Mouse (Mus musculus): ENCODE measurements around the gene Plekhg5. TPM values are rescaled to one million over a fixed set of nuclear protein-coding genes. Genes with fewer than 3 reads are reported as not detected.

Gene Plekhg5
- total RNA-seq, 2 experiments from 2014 or later, result 14.7 to 22.0 TPM

DNA sequence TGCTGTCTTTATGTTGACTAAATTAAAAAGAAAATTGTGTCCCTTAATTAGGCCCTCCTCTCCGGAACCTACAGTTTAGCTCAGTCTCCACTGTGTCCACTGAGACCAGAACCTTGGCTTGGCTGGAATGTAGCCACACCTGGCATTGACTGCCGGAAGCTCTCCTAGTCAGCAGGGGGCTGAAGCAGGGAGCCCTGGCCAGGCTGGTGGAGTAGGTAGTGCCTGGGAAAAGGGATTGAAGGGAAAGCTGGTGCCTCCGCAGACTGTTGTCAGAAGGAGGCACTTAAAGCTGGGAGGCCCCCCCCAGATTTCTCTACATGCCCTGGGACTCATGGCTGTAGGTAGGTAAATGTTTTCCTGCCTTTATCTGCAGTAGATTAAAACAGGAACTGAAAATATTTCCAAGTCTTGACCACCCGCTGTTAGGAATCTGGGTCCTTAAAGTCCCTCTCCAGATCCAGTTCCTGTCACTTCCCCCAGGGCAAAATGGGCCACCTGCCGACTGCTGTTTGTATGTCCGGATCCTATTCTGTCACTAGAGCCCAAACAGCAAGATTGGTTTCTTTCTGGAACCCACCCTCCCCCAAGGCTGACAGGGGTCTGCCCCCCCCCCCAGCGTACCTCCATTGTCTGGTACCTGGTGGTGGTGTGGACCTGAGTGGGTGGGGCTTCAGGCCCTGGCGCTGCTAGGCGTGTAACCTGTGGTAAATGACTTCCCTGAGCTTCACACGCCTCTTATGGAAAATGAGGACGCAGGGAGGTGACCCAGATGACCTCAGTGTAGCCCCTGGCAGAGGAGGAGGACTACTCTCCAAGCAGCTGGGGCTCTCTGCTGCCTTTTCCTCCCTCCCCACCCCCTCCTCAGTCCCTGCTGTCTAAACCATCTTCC is 25.9 kb downstream of the Plekhg5 start:
- DNase-seq, result no peak

DNA sequence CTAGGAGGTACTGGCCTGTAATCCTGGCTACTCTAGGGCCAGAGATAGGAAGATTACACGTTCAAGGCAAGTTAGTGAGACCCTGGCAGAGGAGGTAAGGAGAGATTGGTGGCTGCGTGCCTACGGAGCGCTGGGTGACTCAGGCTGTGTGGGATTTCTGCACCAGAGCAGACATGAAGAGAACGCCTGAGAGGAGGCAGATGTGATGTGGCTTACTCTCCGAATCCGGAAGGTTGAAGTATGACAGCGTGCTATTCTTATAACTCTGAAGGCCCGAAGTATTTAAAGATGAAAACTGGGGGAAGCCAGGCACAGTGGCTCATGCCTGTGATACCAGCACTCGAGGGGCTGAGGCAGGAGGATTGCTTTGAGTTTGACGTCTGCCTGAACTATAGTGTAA is 28.2 kb downstream of the Plekhg5 start:
- DNase-seq, result peak; percentile 3

DNA sequence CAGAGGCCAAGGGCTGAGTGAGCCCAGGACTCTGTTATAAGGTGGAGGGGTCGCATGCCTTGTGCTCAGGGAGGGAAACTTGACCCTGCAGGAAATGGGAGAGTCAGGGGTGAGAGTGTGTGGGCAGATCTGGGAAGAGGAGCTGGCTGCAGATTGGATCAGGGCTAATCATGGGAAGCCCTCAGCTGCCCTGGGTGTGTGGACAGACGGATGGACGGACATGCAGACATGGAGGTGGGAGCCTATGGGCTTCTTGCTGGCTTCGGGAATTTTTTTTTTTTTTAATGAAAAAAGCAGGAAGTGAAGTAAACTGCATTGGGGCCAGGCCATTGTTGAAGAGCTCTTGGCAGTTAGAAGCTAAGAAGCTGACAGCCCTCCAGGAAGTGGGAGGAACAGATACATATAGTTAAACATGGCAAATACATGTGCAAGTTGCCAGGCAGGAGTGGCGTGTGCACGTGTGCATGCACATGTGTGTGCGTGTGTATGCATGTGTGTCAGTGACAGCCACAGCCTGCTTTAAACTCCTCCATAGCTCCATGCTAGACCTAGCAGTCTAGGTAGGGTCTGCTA is 28.9 kb downstream of the Plekhg5 start:
- DNase-seq, result peak; percentile 2

DNA sequence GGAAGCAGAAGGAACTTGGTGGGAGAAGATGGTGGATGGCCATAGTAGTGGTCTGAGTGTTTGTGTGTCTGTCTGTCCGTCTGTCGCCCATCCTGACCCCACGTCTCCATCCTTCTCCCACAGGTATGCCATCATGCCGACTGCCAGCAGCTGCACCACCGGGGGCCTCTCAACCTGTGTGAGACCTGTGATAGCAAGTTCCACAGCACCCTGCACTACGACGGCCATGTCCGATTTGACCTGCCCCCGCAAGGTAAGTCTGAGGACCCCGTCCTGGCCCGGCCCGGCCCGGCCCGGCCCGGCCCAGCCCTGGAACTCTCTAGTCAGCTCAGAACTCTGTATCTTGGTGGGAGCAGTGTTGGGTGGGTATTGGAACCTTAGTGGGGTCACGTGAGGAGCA is 29.6 kb downstream of the Plekhg5 start:
- no peak for DNase-seq

DNA sequence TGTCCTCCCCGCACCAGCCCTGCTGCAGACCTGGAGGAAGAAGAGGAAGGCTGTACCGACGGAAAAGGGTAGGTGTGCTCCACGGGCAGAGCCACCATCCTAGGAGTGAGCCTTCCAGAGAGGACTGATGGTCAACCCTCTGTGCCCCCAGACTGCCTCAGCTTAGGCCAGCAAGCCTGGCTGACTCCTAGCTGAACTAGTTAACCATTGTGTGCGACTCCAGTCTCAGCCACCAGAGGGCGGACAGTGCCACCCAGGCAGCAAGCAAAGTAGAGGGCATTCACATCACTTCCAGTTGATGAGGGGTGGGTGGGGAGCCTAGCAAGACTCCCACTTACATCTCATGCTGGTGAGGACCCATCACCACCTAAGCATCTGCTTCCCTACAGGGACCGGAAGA is 30.7 kb downstream of the Plekhg5 start:
- peak; percentile 81 for DNase-seq

DNA sequence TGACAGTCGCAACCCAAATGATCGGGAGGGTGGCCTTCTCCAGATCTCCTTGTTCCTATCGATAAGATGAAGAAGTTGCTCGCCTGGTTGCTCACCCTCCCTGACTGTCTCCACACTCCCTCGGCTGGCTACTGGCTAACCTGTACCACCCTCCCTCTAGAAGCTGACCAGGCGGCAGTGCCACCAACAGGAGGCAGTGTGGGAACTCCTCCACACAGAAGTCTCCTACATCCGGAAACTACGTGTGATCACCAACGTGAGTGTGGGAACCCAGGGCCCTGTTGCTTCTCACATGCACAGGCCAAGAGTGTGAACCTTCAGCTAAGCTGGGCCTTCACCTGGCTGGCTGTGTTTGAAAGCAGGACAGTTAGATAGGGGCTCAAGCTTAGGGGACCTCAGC is 34.4 kb downstream of the Plekhg5 start:
- DNase-seq, result no peak

DNA sequence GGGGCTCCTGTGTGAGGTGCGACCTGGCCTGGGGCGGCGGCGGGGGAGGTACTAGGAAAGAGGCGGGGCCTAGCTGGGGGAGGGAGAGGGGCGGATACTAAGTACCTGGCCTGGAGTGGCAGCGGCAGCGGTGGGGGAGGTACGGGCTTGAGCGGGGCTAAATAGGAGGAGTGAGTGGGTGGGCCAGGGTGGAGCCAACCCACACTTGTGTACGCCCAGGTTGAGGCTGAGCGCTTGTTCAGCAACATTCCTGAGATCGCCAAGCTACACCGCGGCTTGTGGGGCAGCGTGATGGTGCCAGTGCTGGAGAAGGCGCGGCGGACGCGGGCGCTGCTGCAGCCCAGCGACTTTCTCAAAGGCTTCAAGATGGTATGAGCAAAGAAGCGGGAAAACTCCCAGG is 35.2 kb downstream of the Plekhg5 start:
- DNase-seq, result no peak

DNA sequence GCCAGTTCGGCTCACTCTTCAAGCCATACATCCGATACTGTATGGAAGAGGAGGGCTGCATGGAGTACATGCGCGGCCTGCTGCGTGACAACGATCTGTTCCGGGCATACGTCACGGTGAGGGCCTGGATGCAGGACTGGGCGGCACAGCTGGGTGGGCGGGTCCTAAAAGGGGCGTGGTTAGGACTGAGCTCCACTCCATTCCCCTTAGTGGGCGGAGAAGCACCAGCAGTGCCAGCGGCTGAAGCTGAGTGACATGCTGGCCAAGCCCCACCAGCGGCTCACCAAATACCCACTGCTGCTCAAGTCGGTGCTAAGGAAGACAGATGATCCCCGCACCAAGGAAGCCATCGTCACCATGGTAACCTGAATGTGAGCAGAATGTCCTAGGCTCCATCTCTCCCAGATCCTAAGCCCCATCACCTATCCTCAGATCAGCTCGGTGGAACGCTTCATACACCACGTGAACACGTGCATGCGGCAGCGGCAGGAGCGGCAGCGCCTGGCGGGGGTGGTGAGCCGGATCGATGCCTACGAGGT is 35.7 kb downstream of the Plekhg5 start:
- no peak for DNase-seq

DNA sequence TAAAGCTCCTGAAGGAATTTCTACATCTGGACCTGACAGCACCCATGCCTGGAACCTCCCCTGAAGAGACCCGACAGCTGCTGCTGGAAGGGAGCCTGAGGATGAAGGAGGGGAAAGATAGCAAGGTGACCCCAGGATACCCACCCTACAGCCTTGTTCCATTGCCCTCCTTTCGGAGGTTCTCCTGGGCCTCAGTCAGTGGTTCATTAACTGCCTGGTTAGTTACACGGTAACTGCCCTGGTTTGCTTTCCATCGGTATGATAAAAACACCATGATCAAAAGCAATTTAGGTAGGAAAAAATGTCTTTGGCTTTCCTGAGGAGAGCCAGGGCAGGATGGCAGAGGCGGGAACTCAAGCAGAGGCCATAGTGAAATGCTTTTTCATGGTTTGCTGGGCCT is 36.4 kb downstream of the Plekhg5 start:
- no peak for DNase-seq

DNA sequence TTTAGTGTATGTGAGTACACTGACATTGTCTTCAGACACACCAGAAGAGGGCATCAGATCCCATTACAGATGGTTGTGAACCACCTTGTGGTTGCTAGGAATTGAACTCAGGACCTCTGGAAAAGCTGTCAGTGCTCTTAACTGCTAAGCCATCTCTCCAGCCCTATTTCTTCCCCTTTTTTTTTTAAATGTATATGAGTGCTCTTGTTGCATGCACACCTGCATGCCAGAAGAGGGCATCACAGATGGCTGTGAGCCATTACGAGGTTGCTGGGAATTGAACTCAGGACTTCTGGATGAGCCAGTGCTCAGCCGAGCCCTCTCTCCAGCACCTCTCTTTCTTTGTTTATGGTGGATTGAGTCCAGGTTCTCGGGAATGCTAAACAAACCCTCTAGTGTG is 37.2 kb downstream of the Plekhg5 start:
- no peak for DNase-seq

DNA sequence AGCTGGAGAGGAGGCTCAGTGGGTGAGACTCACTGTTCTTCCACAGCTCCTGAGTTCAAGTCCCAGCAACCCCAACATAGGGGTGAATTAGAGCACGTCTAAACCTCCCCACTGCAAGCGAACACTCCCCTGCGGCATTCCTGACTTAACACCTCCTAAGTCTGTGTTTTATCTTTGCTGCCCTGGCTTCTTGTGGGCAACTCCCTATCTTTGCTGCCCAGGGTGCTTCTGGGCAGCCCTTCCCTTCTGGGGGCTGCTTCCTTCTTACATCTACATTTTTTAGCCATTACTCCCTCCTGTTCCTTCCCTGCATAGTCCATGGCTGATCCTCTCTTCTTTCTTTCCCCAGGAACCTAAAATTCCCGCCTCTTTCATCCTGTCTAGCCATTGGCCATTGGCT is 38.4 kb downstream of the Plekhg5 start:
- DNase-seq, result no peak

DNA sequence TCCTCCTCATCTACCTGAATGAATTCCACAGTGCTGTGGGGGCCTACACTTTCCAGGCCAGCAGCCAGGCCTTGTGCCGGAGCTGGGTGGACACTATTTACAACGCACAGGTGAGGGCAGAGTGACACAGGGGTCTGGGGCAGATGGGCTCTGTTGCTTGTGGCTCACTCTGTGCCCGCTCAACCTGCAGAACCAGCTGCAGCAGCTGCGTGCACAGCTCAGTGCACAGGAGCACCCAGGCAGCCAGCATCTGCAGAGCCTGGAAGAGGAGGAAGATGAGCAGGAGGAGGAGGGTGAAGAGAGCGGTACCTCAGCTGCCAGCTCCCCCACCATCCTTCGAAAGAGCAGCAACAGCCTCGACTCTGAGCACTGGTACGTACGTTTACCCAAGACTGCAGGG is 40.0 kb downstream of the Plekhg5 start:
- DNase-seq, result no peak

DNA sequence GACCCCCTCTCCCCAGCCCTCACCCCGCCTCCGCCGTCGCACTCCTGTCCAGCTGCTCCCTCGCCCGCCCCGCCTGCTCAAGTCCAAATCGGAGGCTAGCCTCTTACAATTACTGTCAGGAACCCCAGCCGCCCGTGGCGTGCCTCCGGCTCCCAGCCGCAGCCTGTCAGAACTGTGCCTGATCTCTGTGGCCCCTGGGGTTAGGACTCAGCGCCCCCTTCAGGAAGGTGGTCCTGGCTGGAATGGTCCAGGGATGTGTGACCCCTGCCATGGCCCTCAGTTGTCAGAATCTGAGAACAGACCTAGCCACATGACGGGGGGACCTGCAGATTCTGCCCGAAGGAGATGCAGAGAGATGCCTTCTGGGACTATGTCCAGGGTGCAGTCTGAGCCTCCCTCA is 41.8 kb downstream of the Plekhg5 start:
- DNase-seq, result no peak

DNA sequence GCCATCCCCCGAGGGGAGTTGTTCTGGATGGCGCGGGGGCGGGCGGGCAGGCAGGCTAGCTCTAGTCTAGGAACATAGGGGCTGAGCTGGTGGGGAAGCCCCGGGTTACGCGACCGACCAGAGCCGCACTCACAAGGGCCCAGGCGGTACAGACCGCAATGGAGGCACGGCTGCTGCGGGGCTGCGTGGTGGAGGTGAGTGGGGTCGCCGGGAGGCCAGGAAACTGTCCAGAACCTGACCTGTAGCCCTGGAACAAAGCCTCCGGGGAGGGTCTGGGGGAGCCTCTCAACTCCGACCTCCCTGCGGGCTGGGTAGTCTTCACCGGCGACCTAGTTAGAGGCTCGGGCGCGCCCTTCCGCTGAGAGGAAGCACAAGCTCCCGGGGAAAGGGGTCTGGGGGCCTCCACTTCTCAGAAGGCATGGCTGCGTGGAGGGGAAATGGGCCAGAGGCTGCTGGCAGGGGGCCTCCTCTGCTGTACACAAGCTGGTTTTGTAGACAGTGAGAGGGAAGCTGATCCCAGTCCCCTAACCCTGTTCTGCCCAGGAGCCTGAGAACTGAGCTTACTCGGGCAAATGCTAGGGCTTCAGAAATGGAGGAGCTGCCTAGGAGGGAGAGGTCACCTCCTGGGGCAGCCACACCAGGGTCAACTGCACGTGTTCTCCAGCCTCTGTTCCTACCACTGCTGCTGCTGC is 43.8 kb downstream of the Plekhg5 start, which contains the start of gene Tnfrsf25:
Tnfrsf25 (plus strand) TSS at position 14 of the 692 bp plus-strand sequence.
- DNase-seq, result no peak

DNA sequence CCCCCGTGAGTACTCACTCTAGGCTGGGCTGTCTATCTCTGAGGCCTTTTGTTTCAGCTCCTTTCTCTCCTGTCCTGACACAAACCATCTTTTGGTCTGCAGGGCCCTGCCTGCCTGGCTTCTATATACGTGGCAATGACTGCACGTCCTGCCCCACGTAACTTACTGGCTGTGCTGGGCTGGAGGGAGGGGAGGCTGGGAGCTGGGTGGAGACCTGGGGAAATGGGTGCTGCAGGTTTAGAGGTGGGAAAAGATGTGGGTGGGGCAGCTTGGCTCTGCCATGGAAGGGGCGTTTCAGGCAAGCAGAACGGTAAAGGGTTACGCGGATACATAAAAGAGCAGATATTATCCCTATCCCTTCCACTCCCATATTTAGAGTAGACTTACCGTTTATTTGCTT is 45.2 kb downstream of the Plekhg5 start:
- no peak for DNase-seq

DNA sequence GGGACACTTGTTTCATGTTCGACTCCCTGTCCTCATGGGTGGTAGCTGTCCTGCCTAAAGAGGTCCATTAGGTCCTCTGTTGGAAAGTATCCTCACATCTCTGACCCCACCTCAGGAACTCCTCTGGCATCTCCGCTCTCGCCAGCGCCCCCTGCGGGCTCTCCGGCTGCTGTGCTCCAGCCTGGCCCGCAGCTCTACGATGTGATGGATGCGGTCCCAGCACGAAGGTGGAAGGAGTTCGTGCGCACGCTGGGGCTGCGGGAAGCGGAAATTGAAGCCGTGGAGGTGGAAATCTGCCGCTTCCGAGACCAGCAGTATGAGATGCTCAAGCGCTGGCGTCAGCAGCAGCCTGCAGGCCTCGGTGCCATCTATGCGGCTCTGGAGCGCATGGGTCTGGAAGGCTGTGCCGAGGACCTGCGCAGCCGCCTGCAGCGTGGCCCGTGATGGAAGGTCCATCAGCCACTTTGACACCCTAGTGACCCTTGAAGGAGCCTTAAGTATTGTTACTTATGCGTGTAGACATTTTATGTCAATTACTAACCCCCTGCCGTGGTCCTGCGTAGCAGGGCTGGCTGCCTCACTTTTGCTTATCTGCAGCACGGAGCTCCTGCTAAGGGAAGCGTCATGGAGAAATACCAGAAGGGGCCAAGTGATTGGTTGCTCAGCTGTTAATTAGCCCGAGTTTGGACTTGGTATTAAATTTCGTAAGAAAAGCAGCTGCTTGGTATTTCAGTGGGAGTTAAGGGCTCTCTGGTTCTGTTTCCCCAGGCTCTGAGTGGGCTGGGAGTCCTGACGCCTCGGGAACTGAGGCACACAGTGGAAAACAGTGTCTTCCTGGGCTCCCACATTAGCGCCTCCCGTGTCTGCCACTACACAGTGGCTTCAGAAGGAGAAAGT is 47.3 kb downstream of the Plekhg5 start:
- peak; percentile 69 for DNase-seq

DNA sequence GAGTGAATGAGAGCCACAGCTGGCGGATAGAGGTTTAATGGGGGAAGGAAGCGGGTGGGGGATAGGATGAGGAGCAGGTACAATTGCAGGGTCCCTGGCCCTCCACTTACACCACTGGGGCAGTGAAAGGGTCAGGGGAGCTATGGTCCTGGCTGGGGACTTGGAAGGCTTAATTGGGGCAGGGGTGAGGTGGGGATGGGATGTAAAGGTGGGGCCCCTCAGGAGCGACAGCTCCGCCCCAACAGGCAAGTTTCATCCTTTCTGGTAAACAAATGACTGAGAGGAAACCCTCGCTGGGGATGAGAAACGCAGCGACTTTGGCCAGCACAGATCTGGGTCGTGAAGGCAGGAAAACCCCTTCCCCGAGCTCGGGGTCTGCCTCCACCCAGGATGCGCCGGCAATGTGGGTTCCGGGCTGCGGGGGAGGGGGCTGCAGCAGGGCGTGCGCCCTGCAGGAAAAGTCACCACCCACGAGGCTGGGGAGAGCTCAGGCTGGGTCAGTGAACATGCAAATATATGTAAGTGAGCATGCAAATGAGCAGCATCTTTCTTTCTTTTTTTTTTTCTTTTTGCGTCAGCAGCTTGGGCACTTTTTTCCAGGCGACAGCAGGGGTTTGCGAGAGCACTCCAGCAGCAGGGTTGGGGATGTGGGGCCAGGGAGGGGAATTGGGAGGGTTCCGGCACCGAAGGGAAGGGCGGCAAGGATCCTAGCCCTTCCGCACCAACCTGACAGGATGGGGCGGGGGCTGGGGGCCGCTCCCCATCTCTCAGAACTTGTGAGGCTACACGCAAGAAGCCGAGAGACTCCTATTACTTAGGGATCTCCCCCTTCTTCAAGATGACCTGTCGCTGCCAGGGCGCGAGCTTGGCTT is 48.2 kb downstream of the Plekhg5 start:
- no peak for DNase-seq

DNA sequence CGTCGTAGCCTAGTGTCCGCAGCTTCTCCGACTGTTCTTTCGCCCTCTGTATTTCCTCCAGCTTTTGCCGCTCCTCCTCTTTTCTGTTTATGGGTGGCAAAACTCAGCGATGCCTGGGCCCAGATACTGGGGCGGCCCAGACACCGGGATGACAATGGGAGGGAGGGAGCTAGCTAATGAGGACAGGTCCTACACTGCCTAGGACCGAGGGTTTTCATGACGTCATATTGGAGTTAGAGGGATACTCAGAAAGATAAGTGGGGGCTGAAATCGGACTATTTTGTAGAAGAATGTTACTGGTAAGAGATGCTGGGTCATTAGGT is 48.8 kb downstream of the Plekhg5 start:
- DNase-seq, result no peak

DNA sequence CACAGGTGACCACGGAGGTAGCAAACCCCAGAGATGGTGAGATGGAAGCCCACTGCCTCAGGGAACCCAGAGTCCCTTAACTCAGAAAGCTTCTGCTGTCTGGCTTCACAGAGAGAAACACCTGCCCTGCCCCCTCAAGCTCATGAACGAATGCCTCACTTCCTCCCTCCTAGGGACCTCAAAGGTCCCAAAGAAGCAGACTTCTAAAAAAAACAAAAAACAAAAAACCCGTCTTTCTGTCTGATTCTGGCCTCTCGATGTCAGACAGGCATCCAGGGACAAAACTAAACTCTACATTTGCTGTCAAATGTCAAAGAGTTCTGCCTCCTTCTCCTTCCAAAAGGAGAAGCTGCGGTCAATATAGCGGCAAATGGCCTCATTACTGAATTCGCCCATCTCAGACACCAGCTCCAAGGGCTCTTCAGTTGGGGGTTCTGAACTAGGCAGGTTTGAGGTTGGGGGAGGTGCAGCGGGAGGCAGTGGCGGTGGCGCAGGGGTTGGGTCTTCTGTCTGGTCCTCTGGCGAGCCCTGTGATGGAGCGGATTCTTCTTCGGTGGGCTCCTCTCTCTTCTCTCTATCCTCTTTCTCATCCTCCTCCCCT is 52.2 kb downstream of the Plekhg5 start:
- DNase-seq, result no peak

DNA sequence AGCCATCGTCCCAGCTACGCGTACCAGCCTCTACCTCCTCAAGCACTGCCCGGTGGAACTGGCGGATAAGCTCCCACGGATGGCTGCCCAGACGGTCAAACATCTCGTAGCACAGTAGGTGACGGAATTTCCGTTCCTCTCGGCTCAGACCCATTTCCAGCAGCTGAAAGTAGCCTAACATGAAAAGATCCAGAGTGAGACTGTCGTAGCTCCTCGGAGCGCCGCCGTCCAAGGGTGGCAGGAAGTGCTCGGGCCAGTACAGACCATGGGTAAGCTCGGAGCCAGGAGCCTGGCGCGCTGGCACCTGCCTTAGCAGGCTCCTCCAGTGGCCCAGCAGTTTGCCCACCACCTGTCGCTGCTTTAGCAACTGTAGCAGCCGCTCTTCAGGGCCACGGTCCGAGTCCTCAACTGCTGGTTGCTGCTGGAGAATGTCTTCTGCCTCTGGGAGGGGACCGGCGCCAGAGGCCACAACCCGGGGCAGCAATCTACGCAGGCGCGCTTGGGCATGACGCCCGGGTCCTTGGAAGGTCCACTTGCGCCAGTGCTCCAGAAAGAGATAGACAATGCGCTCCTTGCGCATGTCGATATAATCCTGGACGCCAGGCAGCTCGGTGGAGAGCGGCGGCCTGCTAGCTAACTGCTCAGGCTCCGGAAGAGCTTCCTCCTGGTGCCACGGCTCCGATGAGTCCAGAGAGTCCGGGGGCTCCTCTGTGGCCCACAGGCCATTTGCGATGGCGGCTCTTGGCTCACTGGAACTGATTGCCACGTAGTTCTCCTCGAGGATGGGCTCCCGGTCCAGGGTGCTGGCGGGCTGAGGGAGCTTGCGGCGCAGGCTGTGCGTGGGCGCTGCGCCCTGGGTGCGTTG is 53.1 kb downstream of the Plekhg5 start:
- peak; percentile 66 for DNase-seq

All from gastrocnemius, postnatal 10 days (tissue).